Mouse (Mus musculus): ENCODE measurements around the gene Zfp978.
"Not testable (repeated sequence)": the region's sequence is repeated elsewhere in the genome, so short reads cannot be mapped to it uniquely, and the experiment has no call there.

DNA sequence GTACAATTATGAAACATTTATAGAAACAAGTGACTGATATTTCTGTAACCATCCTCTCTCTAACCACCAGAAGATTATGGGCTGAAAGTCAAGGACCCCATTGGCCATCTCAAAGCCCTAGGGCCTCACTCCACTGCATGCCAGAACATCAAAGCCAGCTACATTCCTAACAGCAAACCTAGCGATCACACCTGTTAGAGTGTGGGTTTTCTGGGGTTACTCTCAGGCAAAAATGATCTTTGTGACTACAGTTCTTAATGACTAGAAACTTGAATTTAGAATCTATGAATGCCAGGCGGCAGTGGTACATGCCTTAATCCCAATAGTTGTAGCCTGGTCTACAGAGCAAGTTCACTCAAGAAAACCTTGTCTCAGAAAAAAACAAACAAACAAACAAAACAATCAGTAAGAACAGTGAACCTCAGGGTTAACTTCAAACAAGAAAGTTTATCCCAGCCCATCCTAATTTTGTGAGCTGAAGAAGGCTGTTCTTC lies 16.0 kb upstream of the Zfp978 start:
- TF ChIP-seq CTCF (IDR thresholded peaks at IDR 0.05; ENCODE audit: low read depth, low read length); POLR2AphosphoS5 (IDR thresholded peaks at IDR 0.05; ENCODE audit: insufficient replicate concordance, low read depth, low read length); GATA1 (IDR thresholded peaks at IDR 0.05; ENCODE audit: borderline replicate concordance, low read length); GATA2 (IDR thresholded peaks at IDR 0.05; ENCODE audit: borderline replicate concordance, low read depth, low read length); TAL1 (conservative IDR thresholded peaks at IDR 0.05; ENCODE audit: low read depth, low read length): not testable (repeated sequence)

Data from G1E (cell line).